Mouse (Mus musculus) lung, adult 2 months (tissue): ENCODE measurements around the gene Zdhhc25.

Experiments used
- CTCF ChIP-seq: fragments of 200-500 bp; IDR thresholded peaks from 2 replicates; pipeline ENCODE4 v1.5.1; 2011; ENCODE audit warnings: mild to moderate bottlenecking, low read length, control low read depth; ENCODE audit not compliant: insufficient read depth
- POLR2A ChIP-seq: fragments of 200-500 bp; IDR thresholded peaks from 2 replicates; pipeline ENCODE4 v1.6.1; 2011; ENCODE audit warnings: low read depth, mild to moderate bottlenecking, control low read depth, low read length, borderline replicate concordance; ENCODE audit errors: extremely low read depth

DNA sequence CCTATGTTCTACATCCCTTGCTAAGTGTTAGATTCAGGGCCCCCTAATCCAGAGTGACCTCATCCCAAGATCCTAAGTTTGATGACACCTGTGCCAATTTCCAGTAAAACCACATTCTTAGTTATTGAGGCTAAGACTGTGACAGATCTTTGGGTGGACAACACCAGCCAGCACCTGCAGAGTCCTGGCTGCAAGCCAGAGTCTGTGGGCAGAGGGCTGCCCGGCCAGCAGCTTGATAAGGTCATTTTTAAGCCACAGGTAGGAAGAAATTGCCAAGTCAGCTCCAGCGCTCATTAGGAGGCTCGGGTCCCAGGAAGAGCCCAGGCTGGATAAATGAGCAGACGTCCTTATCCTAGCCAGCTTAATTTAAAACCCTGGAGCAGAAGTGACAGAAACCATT is 34.3 kb upstream of the Zdhhc25 start:
- TF ChIP-seq POLR2A (no peak), CTCF (no peak)
